Mouse (Mus musculus): ENCODE data around the gene Mrpl36. TPM values are rescaled to one million over a fixed set of nuclear protein-coding genes. Genes with fewer than 3 reads are reported as not detected.

Gene Mrpl36
- polyA plus RNA-seq, 1 experiment from 2014 or later, result 88.5 TPM

DNA sequence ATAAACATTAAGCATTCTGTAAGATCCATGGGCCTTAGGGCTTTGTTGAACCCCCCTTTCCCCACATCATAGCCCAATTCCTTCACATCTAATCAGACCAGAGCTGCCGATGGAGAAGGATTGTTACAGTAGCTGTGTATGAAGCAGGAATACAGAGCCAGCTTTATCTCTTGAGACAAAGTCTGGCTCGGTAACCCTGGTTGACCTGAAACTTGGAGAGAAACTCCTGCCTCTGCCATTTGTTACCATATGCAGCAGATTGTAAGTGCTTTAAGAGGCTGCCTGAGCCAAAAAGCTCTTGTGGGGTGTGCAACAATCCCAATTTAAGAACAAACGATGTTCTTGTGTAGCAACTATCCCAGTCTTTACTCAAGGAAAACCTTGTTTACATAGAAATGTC, 3.4 kb downstream of the Mrpl36 start:
- Histone ChIP-seq H3K27ac (replicated peaks; ENCODE audit: low read depth, low read length) (no peak overlapping the region), H3K27me3 (ENCODE audit: control insufficient read depth, insufficient read depth, low read length) (no peaks in the 10 kb centered on the region), H3K9me3 (ENCODE audit: control insufficient read depth, low read length) (no peaks in the 10 kb centered on the region), H3K4me3 (replicated peaks; ENCODE audit: low read depth, low read length) (peak overlapping the region; percentile 85), H3K4me2 (ENCODE audit: low read length) (peak overlapping the region; percentile 93), H3K9ac (replicated peaks; ENCODE audit: low read length) (peak overlapping the region; percentile 89), H3K4me1 (ENCODE audit: control insufficient read depth, insufficient read depth, low read length) (peaks cover 25% of the 10 kb centered on the region), H3K36me3 (ENCODE audit: control insufficient read depth, insufficient read depth, low read length) (no peaks in the 10 kb centered on the region)
- 78% methylated on average over 3 of the region's 3 CpGs for WGBS
- no peak for ATAC-seq (ENCODE audit: low FRiP score, low TSS enrichment)
- DNase-seq, result no peak

- WGBS, result 64% methylated on average over 7 of the region's 7 CpGs
- H3K27me3 ChIP-seq (ENCODE audit: control insufficient read depth, insufficient read depth, low read length), result no peaks in the 10 kb centered on the region
- H3K36me3 ChIP-seq (ENCODE audit: control insufficient read depth, insufficient read depth, low read length), result no peaks in the 10 kb centered on the region
- H3K27ac ChIP-seq (replicated peaks; ENCODE audit: low read depth, low read length), result no peak overlapping the region
- H3K4me3 ChIP-seq (replicated peaks; ENCODE audit: low read depth, low read length), result no peak overlapping the region
- no peaks in the 10 kb centered on the region for H3K9me3 ChIP-seq (ENCODE audit: control insufficient read depth, low read length)
- H3K9ac ChIP-seq (replicated peaks; ENCODE audit: low read length), result no peak overlapping the region
- ATAC-seq (ENCODE audit: low FRiP score, low TSS enrichment) (no peak), DNase-seq (no peak)
- H3K4me1 ChIP-seq (ENCODE audit: control insufficient read depth, insufficient read depth, low read length), result peaks cover 2% of the 10 kb centered on the region
- no peak overlapping the region for H3K4me2 ChIP-seq (ENCODE audit: low read length)
Observed at GRCm38 (mm10) chr13:73336753-73337152, 8.4 kb downstream of the Mrpl36 start.

DNA sequence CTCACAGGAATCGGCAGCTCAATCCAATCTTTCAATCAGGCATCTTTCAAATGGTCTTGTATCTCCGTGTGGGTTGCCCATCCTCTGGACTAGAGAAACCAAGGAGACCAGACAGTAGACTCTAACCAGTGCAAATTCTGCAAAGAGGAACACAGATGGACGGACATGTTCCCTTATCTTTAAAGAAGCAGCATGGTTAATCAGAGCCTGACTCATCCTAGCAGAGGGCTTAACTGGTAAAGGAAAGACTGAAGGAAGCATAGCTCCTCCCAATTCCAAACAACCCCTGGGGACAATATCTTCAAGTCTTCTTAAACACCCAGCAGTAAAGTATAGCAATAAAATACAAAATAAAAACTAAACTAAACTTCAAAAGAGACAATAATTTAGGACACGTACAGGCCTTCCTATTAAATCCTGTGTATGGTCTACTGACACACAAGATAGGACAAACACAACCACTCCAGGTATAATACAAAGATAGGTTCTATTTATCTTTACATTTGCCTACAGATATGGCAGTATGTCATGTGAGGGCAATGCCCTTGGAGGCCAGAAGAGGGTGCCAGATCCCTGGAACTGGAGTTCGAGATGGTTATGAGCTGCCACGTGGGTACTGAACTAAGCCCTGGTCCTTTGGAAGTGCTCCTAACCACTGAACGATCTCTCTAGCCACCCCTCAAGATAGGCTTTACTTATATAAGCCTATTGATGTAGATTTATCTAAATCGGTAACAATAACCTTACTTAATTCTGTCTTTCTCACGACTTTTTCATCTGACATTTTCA, 17.0 kb downstream of the Mrpl36 start:
- H3K4me1 ChIP-seq (ENCODE audit: control insufficient read depth, insufficient read depth, low read length), result no peaks in the 10 kb centered on the region
- DNase-seq (no peak), ATAC-seq (ENCODE audit: low FRiP score, low TSS enrichment) (no peak)
- no peak overlapping the region for H3K27ac ChIP-seq (replicated peaks; ENCODE audit: low read depth, low read length)
- 75% methylated on average over 9 of the region's 9 CpGs for WGBS
- no peak overlapping the region for H3K4me2 ChIP-seq (ENCODE audit: low read length)
- no peak overlapping the region for H3K9ac ChIP-seq (replicated peaks; ENCODE audit: low read length)
- H3K27me3 ChIP-seq (ENCODE audit: control insufficient read depth, insufficient read depth, low read length), result no peaks in the 10 kb centered on the region
- H3K4me3 ChIP-seq (replicated peaks; ENCODE audit: low read depth, low read length), result no peak overlapping the region
- H3K9me3 ChIP-seq (ENCODE audit: control insufficient read depth, low read length), result no peaks in the 10 kb centered on the region
- no peaks in the 10 kb centered on the region for H3K36me3 ChIP-seq (ENCODE audit: control insufficient read depth, insufficient read depth, low read length)

DNA sequence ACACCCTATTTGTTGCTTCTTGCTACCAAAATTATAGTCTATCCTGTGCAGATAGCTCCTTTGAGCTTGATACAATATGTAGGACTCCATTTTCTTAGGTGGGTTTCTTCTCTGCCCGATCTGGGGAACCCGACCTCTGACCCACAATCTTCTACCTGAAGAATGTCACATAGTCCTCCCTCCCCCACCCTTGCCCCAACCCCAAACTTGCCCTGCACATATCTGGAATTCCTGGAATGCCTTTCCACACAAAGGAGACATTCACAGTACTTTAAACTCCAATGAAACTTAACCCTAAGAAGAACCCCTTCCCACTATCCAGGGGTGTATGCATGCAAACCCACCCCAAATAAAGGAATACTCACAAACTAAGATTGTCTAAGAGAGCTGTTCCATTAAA, 17.8 kb downstream of the Mrpl36 start:
- DNase-seq (no peak), ATAC-seq (ENCODE audit: low FRiP score, low TSS enrichment) (no peak)
- Histone ChIP-seq H3K4me3 (replicated peaks; ENCODE audit: low read depth, low read length) (no peak overlapping the region), H3K27ac (replicated peaks; ENCODE audit: low read depth, low read length) (no peak overlapping the region), H3K9ac (replicated peaks; ENCODE audit: low read length) (no peak overlapping the region), H3K9me3 (ENCODE audit: control insufficient read depth, low read length) (no peaks in the 10 kb centered on the region), H3K4me1 (ENCODE audit: control insufficient read depth, insufficient read depth, low read length) (no peaks in the 10 kb centered on the region), H3K4me2 (ENCODE audit: low read length) (no peak overlapping the region), H3K27me3 (ENCODE audit: control insufficient read depth, insufficient read depth, low read length) (no peaks in the 10 kb centered on the region), H3K36me3 (ENCODE audit: control insufficient read depth, insufficient read depth, low read length) (no peaks in the 10 kb centered on the region)
- 49% methylated on average over 2 of the region's 2 CpGs for WGBS

- ATAC-seq (ENCODE audit: low FRiP score, low TSS enrichment) (no peak), DNase-seq (no peak)
- 81% methylated on average over 4 of the region's 4 CpGs for WGBS
- Histone ChIP-seq H3K27me3 (ENCODE audit: control insufficient read depth, insufficient read depth, low read length) (no peaks in the 10 kb centered on the region), H3K4me1 (ENCODE audit: control insufficient read depth, insufficient read depth, low read length) (no peaks in the 10 kb centered on the region), H3K9me3 (ENCODE audit: control insufficient read depth, low read length) (no peaks in the 10 kb centered on the region), H3K4me3 (replicated peaks; ENCODE audit: low read depth, low read length) (no peak overlapping the region), H3K4me2 (ENCODE audit: low read length) (no peak overlapping the region), H3K27ac (replicated peaks; ENCODE audit: low read depth, low read length) (no peak overlapping the region), H3K36me3 (ENCODE audit: control insufficient read depth, insufficient read depth, low read length) (no peaks in the 10 kb centered on the region), H3K9ac (replicated peaks; ENCODE audit: low read length) (no peak overlapping the region)
Observed at GRCm38 (mm10) chr13:73346743-73347142, 18.4 kb downstream of the Mrpl36 start.

DNA sequence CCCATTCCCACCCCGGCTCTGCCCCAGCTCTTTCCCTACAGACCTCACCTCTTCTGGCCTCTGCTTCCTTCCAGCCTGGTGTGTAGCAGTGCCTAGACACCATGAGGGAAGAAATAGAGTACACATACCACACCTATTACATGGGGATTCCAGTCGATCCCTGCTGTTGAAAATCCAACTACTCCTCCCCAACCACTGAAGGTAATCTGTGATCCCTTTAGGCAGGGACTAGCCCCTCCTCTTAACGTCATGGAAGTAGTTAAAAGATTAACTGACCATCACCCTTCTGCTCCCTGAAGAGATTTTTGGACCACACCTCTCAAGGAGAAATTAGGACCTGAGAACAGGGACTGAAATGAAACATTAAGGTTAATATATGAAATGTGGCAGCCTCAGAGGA, 18.9 kb downstream of the Mrpl36 start:
- no peak for DNase-seq
- no peak overlapping the region for H3K4me3 ChIP-seq (replicated peaks; ENCODE audit: low read depth, low read length)
- H3K9me3 ChIP-seq (ENCODE audit: control insufficient read depth, low read length), result no peaks in the 10 kb centered on the region
- ATAC-seq (ENCODE audit: low FRiP score, low TSS enrichment), result no peak
- no peaks in the 10 kb centered on the region for H3K27me3 ChIP-seq (ENCODE audit: control insufficient read depth, insufficient read depth, low read length)
- H3K27ac ChIP-seq (replicated peaks; ENCODE audit: low read depth, low read length), result no peak overlapping the region
- 77% methylated on average over 3 of the region's 3 CpGs for WGBS
- no peak overlapping the region for H3K9ac ChIP-seq (replicated peaks; ENCODE audit: low read length)
- no peak overlapping the region for H3K4me2 ChIP-seq (ENCODE audit: low read length)
- no peaks in the 10 kb centered on the region for H3K4me1 ChIP-seq (ENCODE audit: control insufficient read depth, insufficient read depth, low read length)
- no peaks in the 10 kb centered on the region for H3K36me3 ChIP-seq (ENCODE audit: control insufficient read depth, insufficient read depth, low read length)

- DNase-seq (no peak), ATAC-seq (ENCODE audit: low FRiP score, low TSS enrichment) (no peak)
- WGBS, result 86% methylated on average over 7 of the region's 7 CpGs
- H3K9ac ChIP-seq (replicated peaks; ENCODE audit: low read length), result no peak overlapping the region
- no peak overlapping the region for H3K4me3 ChIP-seq (replicated peaks; ENCODE audit: low read depth, low read length)
- H3K4me2 ChIP-seq (ENCODE audit: low read length), result no peak overlapping the region
- H3K36me3 ChIP-seq (ENCODE audit: control insufficient read depth, insufficient read depth, low read length), result no peaks in the 10 kb centered on the region
- H3K27ac ChIP-seq (replicated peaks; ENCODE audit: low read depth, low read length), result no peak overlapping the region
- no peaks in the 10 kb centered on the region for H3K27me3 ChIP-seq (ENCODE audit: control insufficient read depth, insufficient read depth, low read length)
- H3K4me1 ChIP-seq (ENCODE audit: control insufficient read depth, insufficient read depth, low read length), result no peaks in the 10 kb centered on the region
- H3K9me3 ChIP-seq (ENCODE audit: control insufficient read depth, low read length), result no peaks in the 10 kb centered on the region
Observed at GRCm38 (mm10) chr13:73347922-73348650, 19.8 kb downstream of the Mrpl36 start.

DNA sequence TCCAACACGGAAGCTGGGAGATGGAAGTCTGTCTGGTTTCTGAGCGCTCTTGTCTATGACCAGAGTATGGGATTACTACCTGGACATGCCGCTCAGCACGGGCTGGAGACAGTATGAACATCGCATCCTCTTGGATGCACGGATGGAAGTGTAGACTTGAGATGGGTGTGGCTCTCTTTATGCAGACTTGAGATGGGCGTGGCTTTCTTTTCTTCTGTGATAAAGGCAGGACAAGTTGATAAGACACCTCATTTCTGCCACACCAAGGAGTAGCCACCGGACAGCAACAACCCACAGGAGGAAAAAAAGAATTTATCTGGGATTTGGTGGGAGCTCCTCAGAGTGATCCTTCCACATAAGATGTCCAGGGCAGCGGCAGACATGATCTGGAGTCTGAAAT, 22.4 kb downstream of the Mrpl36 start:
- no peaks in the 10 kb centered on the region for H3K27me3 ChIP-seq (ENCODE audit: control insufficient read depth, insufficient read depth, low read length)
- no peak overlapping the region for H3K4me3 ChIP-seq (replicated peaks; ENCODE audit: low read depth, low read length)
- no peak overlapping the region for H3K9ac ChIP-seq (replicated peaks; ENCODE audit: low read length)
- no peaks in the 10 kb centered on the region for H3K9me3 ChIP-seq (ENCODE audit: control insufficient read depth, low read length)
- H3K4me2 ChIP-seq (ENCODE audit: low read length), result no peak overlapping the region
- no peaks in the 10 kb centered on the region for H3K36me3 ChIP-seq (ENCODE audit: control insufficient read depth, insufficient read depth, low read length)
- no peak overlapping the region for H3K27ac ChIP-seq (replicated peaks; ENCODE audit: low read depth, low read length)
- ATAC-seq (ENCODE audit: low FRiP score, low TSS enrichment) (no peak), DNase-seq (no peak)
- WGBS, result 90% methylated on average over 9 of the region's 9 CpGs
- H3K4me1 ChIP-seq (ENCODE audit: control insufficient read depth, insufficient read depth, low read length), result no peaks in the 10 kb centered on the region

- WGBS, result 72% methylated on average over 3 of the region's 3 CpGs
- Histone ChIP-seq H3K9ac (replicated peaks; ENCODE audit: low read length) (no peak overlapping the region), H3K4me2 (ENCODE audit: low read length) (no peak overlapping the region), H3K36me3 (ENCODE audit: control insufficient read depth, insufficient read depth, low read length) (no peaks in the 10 kb centered on the region), H3K9me3 (ENCODE audit: control insufficient read depth, low read length) (no peaks in the 10 kb centered on the region), H3K4me3 (replicated peaks; ENCODE audit: low read depth, low read length) (no peak overlapping the region), H3K27me3 (ENCODE audit: control insufficient read depth, insufficient read depth, low read length) (no peaks in the 10 kb centered on the region), H3K27ac (replicated peaks; ENCODE audit: low read depth, low read length) (no peak overlapping the region), H3K4me1 (ENCODE audit: control insufficient read depth, insufficient read depth, low read length) (no peaks in the 10 kb centered on the region)
- no peak for ATAC-seq (ENCODE audit: low FRiP score, low TSS enrichment)
- DNase-seq, result no peak
Observed at GRCm38 (mm10) chr13:73351910-73352309, 23.6 kb downstream of the Mrpl36 start.
